In the genomic region with DNA sequence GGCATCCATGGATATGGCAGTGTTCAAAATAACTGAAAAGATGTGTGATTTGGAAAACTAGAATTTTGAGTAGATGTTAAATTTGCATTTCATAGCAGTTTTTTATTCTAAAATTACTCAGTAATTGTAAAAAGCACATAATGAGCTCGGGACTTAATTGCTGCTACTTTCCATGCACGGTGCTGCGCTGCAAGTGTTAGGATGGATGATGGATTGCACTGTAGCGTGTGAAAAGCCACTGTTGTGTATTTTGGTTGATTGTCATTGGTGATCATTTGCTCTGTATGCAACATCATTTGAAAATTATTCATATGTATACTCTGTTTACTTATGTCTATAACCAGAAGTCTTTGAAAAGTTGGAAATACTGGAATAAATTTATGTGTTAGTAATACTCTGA, we compare ENCODE assay signal across 19 mouse cellular contexts.
DNase-seq lines count a peak whose midpoint lies in the region; ATAC-seq and TF ChIP-seq lines count a peak whose summit lies in the region.
"Had no signal": no experiment of that assay in that cellular context is flagged by ENCODE, and none has a peak within 500 bp of the region (broad histone marks: within the 10 kb centered on the region; RNA-seq: fewer than 3 reads in every experiment).

No protein-coding gene starts in this region.

- H3K4me2 ChIP-seq in forebrain, embryonic 14.5 days (ENCODE audit: low read length): no peak overlapping the region
- no peak overlapping the region for H3K4me2 ChIP-seq in lung, embryonic 14.5 days
- no peak overlapping the region for H3K4me2 ChIP-seq in lung, embryonic 16.5 days (ENCODE audit: low read depth, low read length)
- H3K4me2 ChIP-seq: embryonic facial prominence, embryonic 13.5 days; embryonic facial prominence, embryonic 15.5 days had no signal

- TF ChIP-seq CTCF in lung, embryonic 14.5 days (IDR thresholded peaks at IDR 0.05; ENCODE audit: low read depth): no peak
- no peak for TF ChIP-seq CTCF in lung, adult 2 months (IDR thresholded peaks at IDR 0.05; ENCODE audit: insufficient read depth, low read length)

- no peak overlapping the region for H3K27ac ChIP-seq in forebrain, embryonic 14.5 days (ENCODE audit: low read depth, low read length)
- no peak overlapping the region for H3K27ac ChIP-seq in forebrain, embryonic 10.5 days
- H3K27ac ChIP-seq in lung, embryonic 14.5 days (ENCODE audit: low read depth): peak overlapping the region; percentile 61; the same call in 1 of the 2 replicates
- H3K27ac ChIP-seq in lung, embryonic 16.5 days (ENCODE audit: low read length): peak overlapping the region; percentile 61
- H3K27ac ChIP-seq: embryonic facial prominence, embryonic 13.5 days; embryonic facial prominence, embryonic 15.5 days had no signal

- ATAC-seq in forebrain, embryonic 14.5 days: 0 out of 2 replicates have a peak, but pooled peaks have one; percentile 44
- ATAC-seq in lung, embryonic 14.5 days (ENCODE audit: insufficient read depth): no peak
- ATAC-seq in lung, embryonic 16.5 days (ENCODE audit: low read depth): no peak

- WGBS in forebrain, embryonic 14.5 days: 45% methylated on average over 4 of the region's 4 CpGs
- 91% methylated on average over 4 of the region's 4 CpGs for WGBS in forebrain, embryonic 10.5 days
- 71% methylated on average over 4 of the region's 4 CpGs for WGBS in lung, embryonic 14.5 days
- 78% methylated on average over 4 of the region's 4 CpGs for WGBS in lung, embryonic 16.5 days
- 85% methylated on average over 4 of the region's 4 CpGs for WGBS in lung, adult 2 months

- no peak for TF ChIP-seq POLR2A in lung, adult 2 months (IDR thresholded peaks at IDR 0.05; ENCODE audit: borderline replicate concordance, extremely low read depth, low read depth, low read length)

- H3K4me3 ChIP-seq in forebrain, embryonic 14.5 days (ENCODE audit: low read depth, low read length): no peak overlapping the region
- no peak overlapping the region for H3K4me3 ChIP-seq in forebrain, embryonic 10.5 days
- H3K4me3 ChIP-seq in lung, embryonic 14.5 days (ENCODE audit: low read depth, low read length): no peak overlapping the region
- H3K4me3 ChIP-seq in lung, embryonic 16.5 days (ENCODE audit: low read length): no peak overlapping the region
- no peak overlapping the region for H3K4me3 ChIP-seq in lung, adult 2 months (replicated peaks; ENCODE audit: extremely low read depth, low read depth, low read length)
- H3K4me3 ChIP-seq: embryonic facial prominence, embryonic 13.5 days; embryonic facial prominence, embryonic 15.5 days; erythroblast, embryonic 14.5 days had no signal

- H3K9me3 ChIP-seq in forebrain, embryonic 14.5 days (replicated peaks; ENCODE audit: control insufficient read depth, low read length): no peaks in the 10 kb centered on the region
- H3K9me3 ChIP-seq in forebrain, embryonic 10.5 days: no peaks in the 10 kb centered on the region
- H3K9me3 ChIP-seq in lung, embryonic 14.5 days (ENCODE audit: low read depth, low read length): no peaks in the 10 kb centered on the region
- no peaks in the 10 kb centered on the region for H3K9me3 ChIP-seq in lung, embryonic 16.5 days (ENCODE audit: control insufficient read depth, low read length)
- H3K9me3 ChIP-seq: embryonic facial prominence, embryonic 13.5 days; embryonic facial prominence, embryonic 15.5 days had no signal

- no peaks in the 10 kb centered on the region for H3K36me3 ChIP-seq in forebrain, embryonic 14.5 days (ENCODE audit: control insufficient read depth, insufficient read depth, low read length)
- no peaks in the 10 kb centered on the region for H3K36me3 ChIP-seq in forebrain, embryonic 10.5 days (replicated peaks)
- H3K36me3 ChIP-seq in lung, embryonic 14.5 days (ENCODE audit: insufficient read depth): no peaks in the 10 kb centered on the region
- no peaks in the 10 kb centered on the region for H3K36me3 ChIP-seq in lung, embryonic 16.5 days (ENCODE audit: control insufficient read depth, insufficient read depth, low read length)
- H3K36me3 ChIP-seq: embryonic facial prominence, embryonic 13.5 days; embryonic facial prominence, embryonic 15.5 days had no signal

- no peaks in the 10 kb centered on the region for H3K27me3 ChIP-seq in forebrain, embryonic 14.5 days (replicated peaks; ENCODE audit: control insufficient read depth, insufficient read depth, low read length)
- no peaks in the 10 kb centered on the region for H3K27me3 ChIP-seq in forebrain, embryonic 10.5 days (ENCODE audit: poor library complexity, severe bottlenecking)
- H3K27me3 ChIP-seq in lung, embryonic 14.5 days (ENCODE audit: insufficient read depth, low read length): no peaks in the 10 kb centered on the region
- no peaks in the 10 kb centered on the region for H3K27me3 ChIP-seq in lung, embryonic 16.5 days (ENCODE audit: control insufficient read depth, insufficient read depth, low read depth, low read length)
- H3K27me3 ChIP-seq: embryonic facial prominence, embryonic 13.5 days; embryonic facial prominence, embryonic 15.5 days had no signal

- H3K9ac ChIP-seq in forebrain, embryonic 14.5 days (ENCODE audit: low read length): no peak overlapping the region
- H3K9ac ChIP-seq in lung, embryonic 14.5 days: no peak overlapping the region
- no peak overlapping the region for H3K9ac ChIP-seq in lung, embryonic 16.5 days (ENCODE audit: low read length)
- H3K9ac ChIP-seq: embryonic facial prominence, embryonic 13.5 days; embryonic facial prominence, embryonic 15.5 days had no signal

- DNase-seq in forebrain, embryonic 14.5 days (ENCODE audit: low spot score): no peak
- DNase-seq in forebrain, embryonic 10.5 days (ENCODE audit: extremely low spot score, low spot score): no peak
- DNase-seq in lung, embryonic 14.5 days: no peak
- DNase-seq in lung, postnatal 10 days: no peak
- DNase-seq in lung, adult 2 months: no peak
- DNase-seq: adrenal gland, adult 2 months; adrenal gland, postnatal 10 days; adrenal gland, postnatal 25 days; cerebellum, adult 11 months; cerebellum, adult 18-20 months; cerebellum, adult 8-10 months; cerebellum, adult 9-11 months; cerebellum, postnatal 14 days; cerebellum, postnatal 36 days; embryo, embryonic 11 days had no signal

- no peaks in the 10 kb centered on the region for H3K4me1 ChIP-seq in forebrain, embryonic 14.5 days (ENCODE audit: control insufficient read depth, insufficient read depth, low read length)
- H3K4me1 ChIP-seq in forebrain, embryonic 10.5 days: no peaks in the 10 kb centered on the region
- 0 out of 2 replicates have a peak, but pooled peaks cover 4% of the 10 kb centered on the region for H3K4me1 ChIP-seq in lung, embryonic 14.5 days (ENCODE audit: insufficient read depth)
- H3K4me1 ChIP-seq in lung, embryonic 16.5 days (replicated peaks; ENCODE audit: control insufficient read depth, insufficient read depth, low read length): peaks cover 5% of the 10 kb centered on the region; the same call in 1 of the 2 replicates
- no peaks in the 10 kb centered on the region for H3K4me1 ChIP-seq in lung, adult 2 months (ENCODE audit: control insufficient read depth, insufficient read depth, low read length)
- H3K4me1 ChIP-seq: embryonic facial prominence, embryonic 13.5 days; embryonic facial prominence, embryonic 15.5 days had no signal

Comparison
In these comparisons a context has a peak if more than half of its experiments do, and no peak if none do; other contexts are left out.
1. H3K27ac ChIP-seq: peak in lung, embryonic 14.5 days (single experiment) and lung, embryonic 16.5 days (single experiment); none in forebrain, embryonic 14.5 days (single experiment) and forebrain, embryonic 10.5 days (single experiment).